Mouse (Mus musculus): ENCODE data around the gene Olfr871. TPM values are rescaled to one million over a fixed set of nuclear protein-coding genes. Genes with fewer than 3 reads are reported as not detected.
"Not testable (repeated sequence)": the region's sequence is repeated elsewhere in the genome, so short reads cannot be mapped to it uniquely, and the experiment has no call there.

Olfr871 gene
- not detected in 2 replicates for polyA plus RNA-seq (2015; fragmentation: Nextera tagmentation; extraction: Ambion mirVana)

GRCm38 (mm10) chr9:20211907-20212306 is at the start of gene Olfr871:
Gene Olfr871, plus strand, starts transcription at chr9:20212207.
- Histone ChIP-seq H3K4me3 (no peak within 1 kb of the TSS), H3K9me3 (0 out of 2 replicates have a peak, but pooled peaks cover 4% of the 10 kb centered on the region), H3K36me3 (replicated peaks) (no peaks in the 10 kb centered on the region), H3K27ac (no peak within 1 kb of the TSS), H3K27me3 (replicated peaks) (no peaks in the 10 kb centered on the region), H3K4me1 (no peaks in the 10 kb centered on the region), H3K9ac (no peak within 1 kb of the TSS), H3K4me2 (no peak within 1 kb of the TSS)
- no peak for ATAC-seq (replicated peaks)

- Histone ChIP-seq H3K9me3 (peaks cover 3% of the 10 kb centered on the region; the same call in 1 of the 2 replicates), H3K27ac (no peak within 1 kb of the TSS), H3K4me2 (no peak within 1 kb of the TSS), H3K9ac (no peak within 1 kb of the TSS), H3K4me1 (no peaks in the 10 kb centered on the region), H3K27me3 (replicated peaks) (no peaks in the 10 kb centered on the region), H3K4me3 (no peak within 1 kb of the TSS), H3K36me3 (replicated peaks) (no peaks in the 10 kb centered on the region)
- no peak for ATAC-seq (replicated peaks)
- 77% methylated on average over 2 of the region's 2 CpGs for WGBS
Measured at GRCm38 (mm10) chr9:20173957-20174356, 38.0 kb upstream of the Olfr871 start, which contains the start of gene Olfr870. Gene Olfr870, minus strand, starts transcription at chr9:20174057.

GRCm38 (mm10) chr9:20179463-20179862 is 32.5 kb upstream of the Olfr871 start:
- no peaks in the 10 kb centered on the region for H3K36me3 ChIP-seq (replicated peaks)
- WGBS: 76% methylated on average over 5 of the region's 5 CpGs
- ATAC-seq (replicated peaks): no peak
- H3K27me3 ChIP-seq (replicated peaks): no peaks in the 10 kb centered on the region
- no peaks in the 10 kb centered on the region for H3K4me1 ChIP-seq
- no peak overlapping the region for H3K27ac ChIP-seq
- no peak overlapping the region for H3K4me3 ChIP-seq
- H3K4me2 ChIP-seq: no peak overlapping the region
- no peak overlapping the region for H3K9ac ChIP-seq
- H3K9me3 ChIP-seq: no peaks in the 10 kb centered on the region

GRCm38 (mm10) chr9:20202131-20202530 is 9.9 kb upstream of the Olfr871 start:
- Histone ChIP-seq H3K27me3 (replicated peaks) (no peaks in the 10 kb centered on the region), H3K4me3 (no peak overlapping the region), H3K9ac (no peak overlapping the region), H3K36me3 (replicated peaks) (no peaks in the 10 kb centered on the region), H3K4me1 (no peaks in the 10 kb centered on the region), H3K9me3 (peaks cover 9% of the 10 kb centered on the region; the same call in 1 of the 2 replicates), H3K27ac (no peak overlapping the region), H3K4me2 (no peak overlapping the region)
- 87% methylated on average over 1 of the region's 1 CpGs for WGBS
- ATAC-seq (replicated peaks): no peak

- not testable (repeated sequence) for H3K9me3 ChIP-seq; H3K36me3 ChIP-seq (replicated peaks); H3K27ac ChIP-seq; H3K4me3 ChIP-seq; ATAC-seq (replicated peaks); H3K27me3 ChIP-seq (replicated peaks); H3K4me2 ChIP-seq; H3K9ac ChIP-seq; H3K4me1 ChIP-seq
- 89% methylated on average over 7 of the region's 7 CpGs for WGBS
Measured at GRCm38 (mm10) chr9:20203413-20203984, 8.5 kb upstream of the Olfr871 start.

GRCm38 (mm10) chr9:20210812-20211211 is 1.2 kb upstream of the Olfr871 start:
- ATAC-seq (replicated peaks): no peak
- H3K27me3 ChIP-seq (replicated peaks): no peaks in the 10 kb centered on the region
- 47% methylated on average over 1 of the region's 1 CpGs for WGBS

GRCm38 (mm10) chr9:20211477-20211876 is 530 bp upstream of the Olfr871 start:
- no peak overlapping the region for H3K4me3 ChIP-seq
- H3K9ac ChIP-seq: no peak overlapping the region

More at GRCm38 (mm10) chr9:20210812-20211211, 1.2 kb upstream of the Olfr871 start:
- Histone ChIP-seq H3K9ac (no peak overlapping the region), H3K36me3 (replicated peaks) (no peaks in the 10 kb centered on the region), H3K27ac (no peak overlapping the region), H3K4me2 (no peak overlapping the region), H3K9me3 (0 out of 2 replicates have a peak, but pooled peaks cover 3% of the 10 kb centered on the region), H3K4me3 (no peak overlapping the region), H3K4me1 (no peaks in the 10 kb centered on the region)

GRCm38 (mm10) chr9:20236819-20237218 is 24.8 kb downstream of the Olfr871 start, which contains the start of gene Olfr872:
Gene Olfr872, plus strand, starts transcription at chr9:20237119.
- no peak within 1 kb of the TSS for H3K9ac ChIP-seq
- no peaks in the 10 kb centered on the region for H3K36me3 ChIP-seq (replicated peaks)
- ATAC-seq (replicated peaks): no peak
- H3K4me3 ChIP-seq: no peak within 1 kb of the TSS
- no peaks in the 10 kb centered on the region for H3K4me1 ChIP-seq
- H3K4me2 ChIP-seq: no peak within 1 kb of the TSS
- no peaks in the 10 kb centered on the region for H3K9me3 ChIP-seq
- H3K27ac ChIP-seq: no peak within 1 kb of the TSS
- no peaks in the 10 kb centered on the region for H3K27me3 ChIP-seq (replicated peaks)

More at GRCm38 (mm10) chr9:20211477-20211876, 530 bp upstream of the Olfr871 start:
- H3K4me1 ChIP-seq: no peaks in the 10 kb centered on the region
- 73% methylated on average over 2 of the region's 2 CpGs for WGBS
- no peak for ATAC-seq (replicated peaks)
- H3K36me3 ChIP-seq (replicated peaks): no peaks in the 10 kb centered on the region
- 0 out of 2 replicates have a peak, but pooled peaks cover 3% of the 10 kb centered on the region for H3K9me3 ChIP-seq
- H3K27me3 ChIP-seq (replicated peaks): no peaks in the 10 kb centered on the region
- H3K27ac ChIP-seq: no peak overlapping the region
- no peak overlapping the region for H3K4me2 ChIP-seq

- WGBS: 78% methylated on average over 2 of the region's 2 CpGs
- no peaks in the 10 kb centered on the region for H3K27me3 ChIP-seq (replicated peaks)
- H3K4me3 ChIP-seq: no peak overlapping the region
- no peaks in the 10 kb centered on the region for H3K4me1 ChIP-seq
- no peak overlapping the region for H3K27ac ChIP-seq
- H3K36me3 ChIP-seq (replicated peaks): no peaks in the 10 kb centered on the region
- H3K4me2 ChIP-seq: no peak overlapping the region
- no peaks in the 10 kb centered on the region for H3K9me3 ChIP-seq
- ATAC-seq (replicated peaks): no peak
- no peak overlapping the region for H3K9ac ChIP-seq
Measured at GRCm38 (mm10) chr9:20237378-20237777, 25.4 kb downstream of the Olfr871 start.

Other genes with a start within 250 kb of the Olfr871 start
- not detected in 2 replicates for gene Olfr866, start 184.2 kb upstream of the Olfr871 start, polyA plus RNA-seq (2015; fragmentation: Nextera tagmentation; extraction: Ambion mirVana)
- gene Olfr867, start 154.6 kb upstream of the Olfr871 start, polyA plus RNA-seq (2015; fragmentation: Nextera tagmentation; extraction: Ambion mirVana): not detected in 2 replicates
- not detected in 2 replicates for gene Olfr868, start 113.6 kb upstream of the Olfr871 start, polyA plus RNA-seq (2015; fragmentation: Nextera tagmentation; extraction: Ambion mirVana)
- not detected in 2 replicates for gene Olfr869, start 83.2 kb upstream of the Olfr871 start, polyA plus RNA-seq (2015; fragmentation: Nextera tagmentation; extraction: Ambion mirVana)
- not detected in 2 replicates for gene Olfr870, start 38.1 kb upstream of the Olfr871 start, polyA plus RNA-seq (2015; fragmentation: Nextera tagmentation; extraction: Ambion mirVana)
- gene Olfr872, start 24.9 kb downstream of the Olfr871 start, polyA plus RNA-seq (2015; fragmentation: Nextera tagmentation; extraction: Ambion mirVana): not detected in 2 replicates
- gene Olfr39, start 70.1 kb downstream of the Olfr871 start, polyA plus RNA-seq (2015; fragmentation: Nextera tagmentation; extraction: Ambion mirVana): not detected in 2 replicates
- not detected in 2 replicates for gene Olfr873, start 86.3 kb downstream of the Olfr871 start, polyA plus RNA-seq (2015; fragmentation: Nextera tagmentation; extraction: Ambion mirVana)
- 0.11 and 0.19 TPM in 2 replicates for gene Olfr18, start 123.9 kb downstream of the Olfr871 start, polyA plus RNA-seq (2015; fragmentation: Nextera tagmentation; extraction: Ambion mirVana)
- 33.4 and 39.4 TPM in 2 replicates for gene Zfp560, start 173.0 kb downstream of the Olfr871 start, polyA plus RNA-seq (2015; fragmentation: Nextera tagmentation; extraction: Ambion mirVana)
- gene Zfp26, start 248.0 kb downstream of the Olfr871 start, polyA plus RNA-seq (2015; fragmentation: Nextera tagmentation; extraction: Ambion mirVana): 13.9 and 15.8 TPM in 2 replicates